Mouse (Mus musculus) A20 (cell line): ENCODE data around the gene Esyt2.
"Not testable (repeated sequence)": the region's sequence is repeated elsewhere in the genome, so short reads cannot be mapped to it uniquely, and the experiment has no call there.

Experiments
- DNase-seq: peaks from one replicate; pipeline ENCODE4 v3.0.0-alpha.2; 2011; ENCODE audit warnings: low read depth, low spot score

Gene Esyt2

GRCm38 (mm10) chr12:116280653-116281364, at the start of gene Esyt2:
TSS of gene Esyt2 (plus strand) at chr12:116281196.
- DNase-seq, result peak; percentile 99

- no peak for DNase-seq
Measured at GRCm38 (mm10) chr12:116231612-116232011, 49.4 kb upstream of the Esyt2 start.

- no peak for DNase-seq
Measured at GRCm38 (mm10) chr12:116232061-116232460, 48.9 kb upstream of the Esyt2 start.

DNA sequence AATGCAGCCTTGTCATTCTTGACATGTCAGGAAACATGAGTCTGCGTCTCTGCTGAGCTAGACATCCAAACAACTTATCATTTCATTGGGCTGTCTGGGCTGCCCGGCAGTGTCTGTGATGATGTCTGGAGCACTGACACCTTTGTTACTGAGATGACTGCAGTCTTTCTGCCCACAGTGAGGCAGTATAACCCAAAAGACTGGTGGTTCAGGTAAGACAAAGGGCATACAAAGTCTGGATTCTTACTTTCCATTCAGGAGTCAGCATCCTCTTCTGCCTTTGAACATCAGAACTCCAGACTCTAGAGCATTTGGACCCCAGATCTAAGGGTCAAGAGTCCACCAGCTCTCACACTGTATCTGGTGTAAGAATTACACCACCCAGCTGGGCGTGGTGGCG, 45.6 kb upstream of the Esyt2 start:
- DNase-seq, result peak; percentile 11

- DNase-seq, result no peak
Measured at GRCm38 (mm10) chr12:116236658-116237057, 44.3 kb upstream of the Esyt2 start.

DNA sequence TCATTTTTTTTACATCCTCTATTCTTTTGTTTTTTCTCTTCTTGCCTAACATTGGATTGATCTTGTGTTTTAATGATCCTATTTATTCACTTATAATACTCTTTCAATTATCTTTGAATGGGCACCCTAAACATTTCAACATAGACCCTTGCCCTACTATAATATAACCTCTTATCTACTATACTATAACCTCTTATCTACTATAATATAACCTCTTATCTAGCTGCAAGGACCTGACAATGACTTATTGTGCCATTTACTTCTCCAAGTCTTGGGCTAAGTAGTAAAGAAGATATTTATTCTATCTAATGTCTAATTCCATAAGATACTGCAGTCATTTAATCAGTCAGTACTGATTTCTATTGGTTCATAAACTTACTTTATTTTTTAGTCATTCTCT, 42.6 kb upstream of the Esyt2 start:
- no peak for DNase-seq

DNA sequence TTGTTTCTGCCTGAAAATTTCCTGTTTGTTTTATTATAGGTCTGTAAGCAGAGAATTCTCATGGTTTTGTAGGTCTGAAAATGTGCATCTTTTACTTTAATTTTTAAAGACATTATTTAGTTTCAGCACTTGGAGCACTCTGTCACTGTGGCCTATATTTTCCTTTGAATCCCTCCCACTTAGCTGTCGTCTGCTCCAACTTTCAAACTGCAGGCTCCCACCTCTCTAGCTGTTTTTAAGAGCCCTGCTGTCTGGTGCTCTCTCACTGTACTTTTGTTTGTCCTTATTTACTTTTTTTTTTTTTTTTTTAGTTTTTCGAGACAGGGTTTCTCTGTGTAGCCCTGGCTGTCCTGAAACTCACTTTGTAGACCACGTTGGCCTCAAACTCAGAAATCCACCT, 42.2 kb upstream of the Esyt2 start:
- no peak for DNase-seq

- no peak for DNase-seq
Measured at GRCm38 (mm10) chr12:116244601-116245000, 36.4 kb upstream of the Esyt2 start.

DNA sequence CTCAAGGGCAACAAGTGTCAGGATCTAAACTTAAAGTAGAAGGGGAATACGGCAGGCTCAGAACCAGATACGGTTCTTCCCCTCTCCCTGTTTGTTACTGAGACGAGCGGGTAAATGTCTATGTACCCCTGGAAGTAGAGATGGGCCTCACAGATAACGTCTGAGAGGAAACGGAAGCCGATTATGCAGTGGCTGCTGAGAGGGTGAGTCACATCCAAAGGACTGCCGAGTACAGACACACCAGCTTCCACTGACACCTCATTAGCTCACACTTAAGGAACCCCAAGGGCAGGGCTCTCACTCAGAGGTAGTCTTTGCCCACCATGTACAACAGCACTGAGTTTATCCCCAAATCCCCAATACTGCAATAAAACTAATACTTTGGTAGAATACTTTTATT, 26.3 kb upstream of the Esyt2 start:
- no peak for DNase-seq

DNA sequence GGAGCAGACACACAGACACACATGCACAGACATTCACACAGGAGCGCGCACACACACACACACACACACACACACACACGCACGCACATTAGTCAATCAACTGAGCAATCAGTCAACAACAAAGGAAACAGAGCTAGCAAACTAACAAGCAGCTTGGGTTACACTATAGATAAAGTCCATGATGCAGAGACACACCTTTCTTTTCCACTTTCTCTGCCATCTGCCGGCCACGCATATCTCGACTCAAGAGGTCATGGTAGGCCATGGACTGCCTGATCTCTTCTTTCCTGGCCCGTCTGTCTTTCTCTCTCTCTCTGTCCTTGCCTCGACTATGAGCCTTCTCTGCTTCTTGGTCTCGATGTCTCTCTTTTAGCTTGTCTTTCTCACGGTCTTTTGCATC, 25.4 kb upstream of the Esyt2 start:
- no peak for DNase-seq

DNA sequence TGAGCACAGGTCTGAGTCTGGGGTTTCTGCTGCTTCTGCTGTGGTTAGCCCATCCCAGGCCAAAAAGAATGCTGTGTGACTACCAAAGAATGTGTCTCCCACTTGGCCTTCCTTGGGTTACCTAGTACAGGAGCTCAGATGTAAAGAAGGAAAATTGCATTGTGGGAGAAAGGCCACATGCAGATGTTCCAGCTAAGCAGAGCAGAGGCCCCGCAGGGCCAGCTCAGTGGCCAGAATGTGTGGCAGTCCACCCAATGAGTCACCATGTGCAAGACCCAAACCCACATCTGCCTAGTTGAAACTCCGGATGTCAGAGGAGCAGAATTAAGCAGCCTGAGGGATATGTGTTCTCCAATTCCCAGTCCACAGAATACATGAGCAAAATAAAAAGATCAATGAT, 22.7 kb upstream of the Esyt2 start:
- no peak for DNase-seq

GRCm38 (mm10) chr12:116262555-116263341, 18.2 kb upstream of the Esyt2 start, which contains the start of gene Wdr60:
TSS of gene Wdr60 (minus strand) at chr12:116263022.
- DNase-seq, result peak; percentile 90

DNA sequence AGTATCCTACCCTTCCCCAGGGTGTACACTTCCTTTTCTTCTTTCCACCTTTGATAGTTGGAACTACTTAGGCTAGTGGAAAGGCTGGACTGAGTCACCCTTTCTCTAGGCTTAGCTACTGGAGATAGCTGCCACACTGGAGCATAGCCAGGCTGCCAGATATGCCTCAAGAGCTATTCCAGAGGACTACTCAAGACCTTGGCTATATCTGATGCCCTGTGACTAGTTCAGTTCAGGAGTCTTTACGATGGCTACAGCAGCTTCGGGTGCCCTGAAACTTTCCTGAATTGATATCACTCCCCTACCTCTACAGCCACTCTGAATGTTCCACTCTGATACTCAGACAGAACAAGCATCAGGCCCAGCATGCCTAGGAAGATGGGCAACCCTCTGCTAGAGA, 16.2 kb upstream of the Esyt2 start:
- DNase-seq, result no peak

DNA sequence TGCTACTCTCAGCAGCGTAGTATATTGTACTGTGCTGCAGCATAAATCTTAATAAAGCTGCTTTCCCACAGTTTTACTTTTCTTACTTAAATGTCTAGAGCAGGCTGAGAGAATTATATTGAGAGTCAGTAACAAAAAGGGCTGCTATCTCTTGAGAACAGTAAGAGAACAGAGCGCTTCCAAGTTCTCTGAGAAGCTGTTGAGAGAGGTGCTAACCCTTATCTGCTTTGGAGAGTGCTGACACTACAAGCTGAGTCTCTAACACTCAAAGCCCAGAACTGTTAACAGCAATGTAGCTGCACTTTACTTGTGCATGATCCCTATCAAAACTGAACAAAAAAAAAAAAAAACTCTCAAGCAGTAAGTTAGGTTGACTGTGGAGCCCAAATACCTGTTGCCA, 15.7 kb upstream of the Esyt2 start:
- DNase-seq, result no peak

- no peak for DNase-seq
Measured at GRCm38 (mm10) chr12:116269450-116269849, 11.5 kb upstream of the Esyt2 start.

- no peak for DNase-seq
Measured at GRCm38 (mm10) chr12:116270538-116270937, 10.5 kb upstream of the Esyt2 start.

- no peak for DNase-seq
Measured at GRCm38 (mm10) chr12:116271071-116271470, 9.9 kb upstream of the Esyt2 start.

DNA sequence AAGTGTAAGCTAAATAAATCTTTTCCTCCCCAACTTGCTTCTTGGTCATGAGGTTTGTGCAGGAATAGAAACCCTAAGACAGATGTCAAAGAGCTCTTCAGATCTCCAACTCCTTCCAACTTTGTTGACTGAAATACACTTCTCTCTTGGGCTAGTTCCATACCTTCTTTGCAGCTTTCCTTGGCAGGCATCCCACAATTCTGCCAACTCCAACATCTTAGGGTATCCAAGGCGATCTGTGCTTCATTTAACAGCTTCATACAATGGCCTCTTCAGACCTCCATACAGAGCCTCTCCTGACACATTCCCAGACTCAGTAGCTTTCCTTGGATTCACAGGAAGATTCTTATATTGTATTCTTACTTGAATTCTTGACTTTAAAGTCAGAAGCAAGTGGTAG, 7.3 kb upstream of the Esyt2 start:
- DNase-seq, result no peak

DNA sequence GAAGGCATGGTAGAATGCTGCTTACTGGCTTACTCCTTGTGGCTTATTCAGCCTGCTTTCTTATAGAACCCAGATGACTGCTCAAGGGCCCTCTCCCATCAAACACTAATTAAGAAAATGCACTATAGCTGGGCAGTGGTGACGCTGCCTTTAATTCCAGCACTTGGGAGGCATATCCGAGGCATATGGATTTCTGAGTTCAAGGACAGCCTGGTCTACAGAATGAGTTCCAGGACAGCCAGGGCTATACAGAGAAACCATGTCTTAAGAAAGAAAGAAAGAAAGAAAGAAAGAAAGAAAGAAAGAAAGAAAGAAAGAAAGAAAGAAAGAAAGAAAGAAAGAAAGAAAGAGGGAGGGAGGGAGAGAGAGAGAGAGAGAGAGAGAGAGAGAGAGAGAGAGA, 5.9 kb upstream of the Esyt2 start, which contains the start of gene Gm11027:
Gm11027 (plus strand) TSS at position 301 of the 400 bp plus-strand sequence.
- not testable (repeated sequence) for DNase-seq

- no peak for DNase-seq
Measured at GRCm38 (mm10) chr12:116275631-116276030, 5.4 kb upstream of the Esyt2 start.

DNA sequence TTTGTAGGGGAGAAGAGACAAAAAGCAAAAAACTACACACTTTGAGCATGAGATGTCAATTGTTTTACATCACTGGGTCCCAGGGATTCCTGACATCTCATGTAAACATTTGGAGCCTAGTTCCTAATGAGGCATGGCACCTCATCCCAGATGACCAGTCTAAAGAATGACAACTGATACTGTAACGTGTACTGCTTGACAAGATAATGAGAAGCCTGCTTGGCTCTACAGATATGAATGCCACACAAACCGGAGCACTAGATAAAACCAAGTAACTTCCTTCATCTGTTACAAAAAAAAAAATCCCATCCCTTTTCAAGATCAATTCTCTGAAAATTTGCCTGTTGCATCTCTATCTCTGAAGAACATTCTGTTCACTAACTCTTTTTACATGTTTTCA, 4.0 kb upstream of the Esyt2 start:
- no peak for DNase-seq

DNA sequence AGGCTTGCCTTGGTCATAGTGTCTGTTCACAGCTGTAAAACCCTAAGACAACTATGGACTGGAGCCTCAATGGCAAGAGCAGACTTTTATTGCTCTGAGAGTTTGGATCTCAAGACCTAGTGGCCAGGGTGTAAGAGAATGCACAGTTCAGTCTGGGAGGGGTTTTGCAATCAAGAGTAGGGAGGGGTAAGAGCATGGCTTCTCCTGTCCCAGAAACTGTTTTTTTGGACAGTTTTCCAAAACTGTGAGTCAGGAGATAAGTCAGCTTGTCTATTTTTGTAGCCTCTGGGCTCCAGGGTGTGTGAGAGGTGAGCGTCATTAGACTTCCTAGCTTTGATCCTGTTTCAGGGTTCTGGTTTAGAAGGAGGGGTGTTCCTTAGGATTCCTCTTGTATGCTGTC, 2.5 kb upstream of the Esyt2 start:
- no peak for DNase-seq

GRCm38 (mm10) chr12:116279181-116279580, 1.8 kb upstream of the Esyt2 start:
- DNase-seq, result no peak
